Mouse (Mus musculus) ovary, adult 18-20 months (tissue): ENCODE measurements around the gene Srsf3.
"Not testable (repeated sequence)": the region's sequence is repeated elsewhere in the genome, so short reads cannot be mapped to it uniquely, and the experiment has no call there.

Experiments
- DNase-seq: peaks from one replicate; pipeline ENCODE4 v3.0.0; 2022; ENCODE audit warnings: low spot score, mixed read lengths

Srsf3 gene

GRCm38 (mm10) chr17:29032274-29033069 is at the start of gene Srsf3:
Gene Srsf3, plus strand, starts transcription at chr17:29032628.
- DNase-seq, result peak; percentile 97

GRCm38 (mm10) chr17:28984724-28985420 is 47.6 kb upstream of the Srsf3 start:
- no peak for DNase-seq

GRCm38 (mm10) chr17:28986833-28987232 is 45.6 kb upstream of the Srsf3 start:
- DNase-seq, result no peak

GRCm38 (mm10) chr17:28987713-28988112 is 44.7 kb upstream of the Srsf3 start:
- DNase-seq, result no peak

- no peak for DNase-seq
Observed at GRCm38 (mm10) chr17:28988291-28988690, 44.1 kb upstream of the Srsf3 start.

GRCm38 (mm10) chr17:28988996-28989395 is 43.4 kb upstream of the Srsf3 start:
- DNase-seq, result no peak

GRCm38 (mm10) chr17:28990060-28990459 is 42.4 kb upstream of the Srsf3 start:
- no peak for DNase-seq

- DNase-seq, result no peak
Observed at GRCm38 (mm10) chr17:28991286-28991685, 41.1 kb upstream of the Srsf3 start.

GRCm38 (mm10) chr17:28992105-28992504 is 40.3 kb upstream of the Srsf3 start:
- DNase-seq, result no peak

GRCm38 (mm10) chr17:28993004-28993403 is 39.4 kb upstream of the Srsf3 start:
- not testable (repeated sequence) for DNase-seq

GRCm38 (mm10) chr17:28994615-28995014 is 37.8 kb upstream of the Srsf3 start:
- DNase-seq, result no peak

GRCm38 (mm10) chr17:29000465-29000864 is 32.0 kb upstream of the Srsf3 start:
- no peak for DNase-seq

- no peak for DNase-seq
Observed at GRCm38 (mm10) chr17:29003740-29004139, 28.7 kb upstream of the Srsf3 start.

GRCm38 (mm10) chr17:29005002-29005401 is 27.4 kb upstream of the Srsf3 start:
- no peak for DNase-seq

GRCm38 (mm10) chr17:29006812-29007211 is 25.6 kb upstream of the Srsf3 start:
- DNase-seq, result no peak

- no peak for DNase-seq
Observed at GRCm38 (mm10) chr17:29007243-29007640, 25.2 kb upstream of the Srsf3 start.

- DNase-seq, result peak; percentile 87
Observed at GRCm38 (mm10) chr17:29007641-29008325, 24.6 kb upstream of the Srsf3 start, which contains the start of gene Stk38. Gene Stk38, minus strand, starts transcription at chr17:29007995.

GRCm38 (mm10) chr17:29008326-29008650 is 24.1 kb upstream of the Srsf3 start:
- DNase-seq, result no peak

- DNase-seq, result no peak
Observed at GRCm38 (mm10) chr17:29009181-29009580, 23.2 kb upstream of the Srsf3 start.

GRCm38 (mm10) chr17:29014235-29014634 is 18.2 kb upstream of the Srsf3 start:
- DNase-seq, result no peak

- DNase-seq, result no peak
Observed at GRCm38 (mm10) chr17:29015638-29016037, 16.8 kb upstream of the Srsf3 start.

GRCm38 (mm10) chr17:29016705-29017104 is 15.7 kb upstream of the Srsf3 start:
- DNase-seq, result no peak
